Mouse (Mus musculus) heart, postnatal 0 days (tissue): ENCODE measurements around the gene Rnf212.

Experiments used
- CTCF ChIP-seq: IDR thresholded peaks from 2 replicates; pipeline ENCODE4 v1.5.1; 2016; ENCODE audit warnings: antibody characterized with exemption, control low read depth, low read depth
- EP300 ChIP-seq: IDR thresholded peaks from 2 replicates; pipeline ENCODE4 v1.6.1; 2016; ENCODE audit warnings: antibody characterized with exemption, low read depth

DNA sequence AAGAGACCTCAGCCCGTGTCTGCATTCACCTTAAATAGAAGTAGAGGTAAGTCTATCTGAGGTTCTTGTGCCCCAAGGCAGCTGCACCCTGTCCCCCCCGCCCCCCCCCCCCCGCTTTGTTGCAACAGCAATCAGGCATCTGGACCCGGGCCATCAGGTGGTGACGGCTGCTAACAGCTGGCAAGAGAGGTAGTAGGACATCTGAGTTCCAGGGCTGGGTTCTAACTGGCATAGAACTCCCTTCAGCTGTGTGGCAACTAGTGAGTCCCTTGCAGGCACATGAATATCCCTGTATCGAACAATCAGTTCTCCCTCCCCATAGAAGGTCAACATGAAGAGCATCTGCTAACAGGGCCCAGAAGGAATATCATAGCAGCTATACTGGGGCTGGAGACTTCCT, 62.8 kb downstream of the Rnf212 start:
- no peak for TF ChIP-seq EP300
- TF ChIP-seq CTCF = no peak
